Mouse (Mus musculus): Measurements from ENCODE around the gene Tex44. TPM values are rescaled to one million over a fixed set of nuclear protein-coding genes. Genes with fewer than 3 reads are reported as not detected.
A peak's percentile ranks its signal among the peaks of the same experiment; 100 is the strongest.

The Tex44 gene
- polyA plus RNA-seq, 1 experiment: not detected

DNA sequence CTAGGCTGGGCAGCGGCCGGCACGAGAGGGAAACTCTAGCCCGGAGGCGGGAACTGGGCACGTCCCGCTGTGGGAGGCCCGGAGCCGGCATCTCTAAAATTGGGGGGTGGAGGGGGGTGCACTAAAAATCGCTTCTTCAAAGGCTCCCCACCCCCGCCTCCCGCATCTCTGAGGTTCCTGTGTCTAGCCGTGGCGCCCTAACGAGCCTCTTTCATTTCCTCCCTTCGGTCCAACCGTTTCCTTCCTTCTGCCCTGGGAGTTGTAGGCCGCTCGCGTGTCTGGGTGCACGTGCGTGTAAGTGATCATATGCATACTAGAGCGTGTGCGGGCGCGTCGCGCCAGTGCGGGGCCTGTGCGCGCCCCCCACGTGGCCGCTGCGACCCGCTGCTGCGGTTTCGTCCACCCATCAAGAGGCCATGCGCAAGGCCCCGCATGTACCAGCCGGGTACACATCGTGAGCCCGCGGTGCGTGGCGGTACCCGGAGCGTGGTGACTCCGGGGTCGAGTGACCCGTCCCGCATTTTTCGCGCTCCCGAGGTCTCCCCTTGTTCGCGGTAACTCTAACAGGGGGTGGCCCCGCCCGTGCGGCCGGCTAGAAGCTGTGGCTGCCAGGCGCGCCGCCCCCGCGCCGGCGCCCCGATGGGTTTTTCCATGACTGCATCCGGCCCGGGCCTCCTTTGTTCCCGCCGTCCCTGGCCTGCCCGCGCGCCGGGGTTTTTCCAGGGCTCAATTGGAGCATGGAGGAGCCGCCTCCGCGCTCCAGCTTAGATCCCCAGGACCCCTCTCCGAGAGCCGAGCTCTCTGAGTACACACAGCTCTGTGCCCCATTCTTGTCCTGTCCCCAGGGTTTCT is 16.1 kb downstream of the Tex44 start:
- H3K27me3 ChIP-seq (ENCODE audit: control insufficient read depth, insufficient read depth, low read length): no peaks in the 10 kb centered on the region
- TF ChIP-seq POLR2A (IDR thresholded peaks at IDR 0.05; ENCODE audit: low read depth, low read length) (no peak; the same call in 1 of the 2 replicates), CTCF (IDR thresholded peaks at IDR 0.05; ENCODE audit: extremely low read depth, insufficient read depth, insufficient read length, insufficient replicate concordance) (no peak)
- WGBS: under 1% methylated on average over 68 of the region's 81 CpGs
- H3K4me1 ChIP-seq (ENCODE audit: control insufficient read depth, insufficient read depth, insufficient read length): peaks cover 7% of the 10 kb centered on the region; the same call in 1 of the 2 replicates
- peak overlapping the region; percentile 65 for H3K4me3 ChIP-seq (ENCODE audit: extremely low read depth, insufficient read depth, insufficient read length)
- peak; percentile 75 to 82 for DNase-seq (ENCODE audit: low read depth in 1 of 2, low spot score in 2 of 2)
- peak overlapping the region; percentile 97 for H3K27ac ChIP-seq (ENCODE audit: insufficient read depth, low read length)
- H3K36me3 ChIP-seq (ENCODE audit: control insufficient read depth, insufficient read depth, low read length): no peaks in the 10 kb centered on the region

GRCm38 (mm10) chr1:86442832-86443231 is 16.7 kb downstream of the Tex44 start:
- TF ChIP-seq CTCF (IDR thresholded peaks at IDR 0.05; ENCODE audit: extremely low read depth, insufficient read depth, insufficient read length, insufficient replicate concordance): no peak
- TF ChIP-seq POLR2A (IDR thresholded peaks at IDR 0.05; ENCODE audit: low read depth, low read length): no peak
- H3K4me3 ChIP-seq (ENCODE audit: extremely low read depth, insufficient read depth, insufficient read length): peak overlapping the region; percentile 65
- no peaks in the 10 kb centered on the region for H3K36me3 ChIP-seq (ENCODE audit: control insufficient read depth, insufficient read depth, low read length)
- 4% methylated on average over 24 of the region's 24 CpGs for WGBS
- peak overlapping the region; percentile 97 for H3K27ac ChIP-seq (ENCODE audit: insufficient read depth, low read length)
- peaks cover 7% of the 10 kb centered on the region; the same call in 1 of the 2 replicates for H3K4me1 ChIP-seq (ENCODE audit: control insufficient read depth, insufficient read depth, insufficient read length)
- peak in 1 of 2 experiments; percentile 49 for DNase-seq (ENCODE audit: low read depth in 1 of 2, low spot score in 2 of 2)
- no peaks in the 10 kb centered on the region for H3K27me3 ChIP-seq (ENCODE audit: control insufficient read depth, insufficient read depth, low read length)

DNA sequence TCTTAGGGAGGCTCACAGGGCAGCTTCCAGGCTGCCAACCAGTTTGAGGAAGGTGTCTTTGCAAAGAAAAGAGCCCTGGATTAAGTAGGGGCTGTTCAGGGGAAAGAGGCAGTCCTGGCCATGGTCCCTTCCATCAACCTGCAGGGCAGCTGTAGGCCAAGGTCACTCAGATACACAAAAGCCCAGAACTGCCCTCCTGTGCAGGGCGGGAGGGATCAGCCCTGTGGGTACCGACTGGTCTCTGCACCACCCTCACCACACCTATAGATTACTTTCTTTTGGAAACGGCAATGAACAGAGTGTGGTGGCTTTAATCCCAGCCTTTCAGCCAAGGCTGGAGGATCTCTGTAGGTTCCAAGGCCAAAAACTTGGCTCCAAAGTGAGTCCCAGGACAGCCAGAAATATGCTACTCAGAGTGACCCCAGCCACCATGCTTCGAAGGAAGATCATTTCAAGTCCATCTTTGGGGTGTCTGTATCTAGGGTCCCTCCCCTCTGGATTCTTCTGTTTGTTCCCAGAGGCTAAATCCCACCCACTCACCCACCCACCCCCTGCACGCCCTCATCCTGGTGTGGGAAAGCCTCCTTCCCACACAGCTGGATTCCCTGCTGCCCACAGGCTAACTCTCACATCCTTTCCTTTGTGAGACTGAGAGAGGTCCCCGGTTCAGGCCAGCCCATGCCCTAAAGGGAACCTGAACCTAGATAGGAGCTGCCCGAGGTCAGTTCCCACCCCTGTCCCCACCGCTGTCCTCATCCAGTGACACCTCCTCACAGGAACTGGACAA is 17.4 kb downstream of the Tex44 start:
- Histone ChIP-seq H3K27ac (ENCODE audit: insufficient read depth, low read length) (peak overlapping the region; percentile 50; the same call in 1 of the 2 replicates), H3K27me3 (ENCODE audit: control insufficient read depth, insufficient read depth, low read length) (no peaks in the 10 kb centered on the region), H3K36me3 (ENCODE audit: control insufficient read depth, insufficient read depth, low read length) (no peaks in the 10 kb centered on the region), H3K4me1 (ENCODE audit: control insufficient read depth, insufficient read depth, insufficient read length) (peaks cover 7% of the 10 kb centered on the region; the same call in 1 of the 2 replicates), H3K4me3 (ENCODE audit: extremely low read depth, insufficient read depth, insufficient read length) (no peak overlapping the region)
- TF ChIP-seq CTCF (IDR thresholded peaks at IDR 0.05; ENCODE audit: extremely low read depth, insufficient read depth, insufficient read length, insufficient replicate concordance) (no peak), POLR2A (IDR thresholded peaks at IDR 0.05; ENCODE audit: low read depth, low read length) (no peak)
- 49% methylated on average over 8 of the region's 8 CpGs for WGBS
- DNase-seq (ENCODE audit: low read depth in 1 of 2, low spot score in 2 of 2): no peak

DNA sequence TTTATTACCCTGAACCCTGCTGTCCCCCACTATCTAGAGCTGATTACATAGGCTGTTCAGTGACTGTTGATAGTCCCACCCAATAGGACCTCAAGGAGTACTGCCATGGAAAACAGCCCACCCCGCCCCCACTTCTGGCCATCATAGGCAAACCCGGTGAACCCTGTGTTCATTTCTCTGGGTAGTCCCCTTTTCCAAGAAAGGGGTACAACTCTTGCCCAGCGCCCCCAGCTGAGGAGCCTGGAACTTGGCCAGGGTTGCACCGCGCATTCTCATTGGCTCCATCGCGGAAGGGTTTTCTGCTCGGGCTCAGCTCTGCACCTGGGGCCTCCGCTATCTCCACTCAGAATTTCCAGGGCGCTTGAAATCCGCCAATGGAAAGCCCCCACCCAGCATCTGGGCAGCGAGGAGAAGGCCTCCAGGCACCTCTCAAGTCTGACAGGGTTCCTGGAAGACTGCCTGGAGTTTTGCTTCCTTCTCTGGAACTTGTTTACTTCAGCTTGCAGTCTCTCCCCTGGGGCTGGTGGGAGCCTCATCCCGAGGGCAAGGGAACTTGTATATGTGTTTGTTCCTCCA is 21.6 kb downstream of the Tex44 start:
- Histone ChIP-seq H3K27me3 (ENCODE audit: control insufficient read depth, insufficient read depth, low read length) (no peaks in the 10 kb centered on the region), H3K27ac (ENCODE audit: insufficient read depth, low read length) (no peak overlapping the region), H3K4me3 (ENCODE audit: extremely low read depth, insufficient read depth, insufficient read length) (no peak overlapping the region), H3K4me1 (ENCODE audit: control insufficient read depth, insufficient read depth, insufficient read length) (peaks cover 7% of the 10 kb centered on the region; the same call in 1 of the 2 replicates), H3K36me3 (ENCODE audit: control insufficient read depth, insufficient read depth, low read length) (no peaks in the 10 kb centered on the region)
- TF ChIP-seq POLR2A (IDR thresholded peaks at IDR 0.05; ENCODE audit: low read depth, low read length): no peak
- no peak for DNase-seq (ENCODE audit: low read depth in 1 of 2, low spot score in 2 of 2)
- WGBS: 77% methylated on average over 13 of the region's 13 CpGs

DNA sequence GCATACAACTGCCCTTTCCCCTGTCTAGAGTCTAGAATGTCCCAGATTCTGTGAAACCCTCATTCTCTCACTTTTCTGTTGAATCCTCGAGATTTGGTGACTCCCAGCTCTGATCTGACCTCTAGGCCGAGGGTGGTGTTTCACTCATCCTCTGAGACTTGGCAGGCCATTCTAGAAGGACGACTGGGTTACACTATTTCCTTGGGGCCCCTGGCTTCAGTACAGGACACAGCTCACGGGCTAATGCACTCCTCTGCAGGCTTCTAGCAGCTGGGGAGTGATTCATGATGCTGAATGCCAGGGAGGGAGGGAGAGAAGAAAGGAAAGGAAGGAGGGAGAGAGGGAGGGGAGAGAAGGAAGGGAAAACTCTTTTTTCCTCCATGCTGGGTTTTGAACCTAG is 22.1 kb downstream of the Tex44 start:
- Histone ChIP-seq H3K4me3 (ENCODE audit: extremely low read depth, insufficient read depth, insufficient read length) (no peak overlapping the region), H3K36me3 (ENCODE audit: control insufficient read depth, insufficient read depth, low read length) (no peaks in the 10 kb centered on the region), H3K27me3 (ENCODE audit: control insufficient read depth, insufficient read depth, low read length) (no peaks in the 10 kb centered on the region), H3K27ac (ENCODE audit: insufficient read depth, low read length) (no peak overlapping the region; the same call in 1 of the 2 replicates), H3K4me1 (ENCODE audit: control insufficient read depth, insufficient read depth, insufficient read length) (peaks cover 8% of the 10 kb centered on the region; the same call in 1 of the 2 replicates)
- 50% methylated on average over 4 of the region's 4 CpGs for WGBS
- TF ChIP-seq CTCF (IDR thresholded peaks at IDR 0.05; ENCODE audit: extremely low read depth, insufficient read depth, insufficient read length, insufficient replicate concordance): no peak
- TF ChIP-seq POLR2A (IDR thresholded peaks at IDR 0.05; ENCODE audit: low read depth, low read length): no peak
- DNase-seq (ENCODE audit: low read depth in 1 of 2, low spot score in 2 of 2): no peak

DNA sequence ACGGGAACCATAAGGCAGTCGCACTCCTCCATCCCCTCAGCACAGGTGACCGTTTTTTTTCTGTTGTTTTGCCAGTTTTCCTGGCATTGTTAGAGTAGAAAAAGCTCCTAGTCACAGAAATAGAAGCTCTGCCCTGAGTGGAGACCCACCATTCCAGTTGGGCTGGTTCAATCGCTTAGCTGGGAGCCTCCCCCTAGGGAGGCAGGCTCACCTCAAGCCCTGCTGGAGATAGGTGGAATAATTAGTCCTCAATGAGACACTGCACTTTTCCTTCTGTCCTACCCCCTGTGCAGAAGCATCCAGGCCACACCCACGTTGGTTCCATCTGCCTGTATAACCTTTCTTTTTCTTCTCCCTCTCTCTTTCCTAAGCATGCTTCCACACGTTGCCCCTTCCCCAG is 23.8 kb downstream of the Tex44 start:
- no peak for TF ChIP-seq CTCF (IDR thresholded peaks at IDR 0.05; ENCODE audit: extremely low read depth, insufficient read depth, insufficient read length, insufficient replicate concordance)
- TF ChIP-seq POLR2A (IDR thresholded peaks at IDR 0.05; ENCODE audit: low read depth, low read length): no peak
- no peaks in the 10 kb centered on the region for H3K36me3 ChIP-seq (ENCODE audit: control insufficient read depth, insufficient read depth, low read length)
- H3K4me3 ChIP-seq (ENCODE audit: extremely low read depth, insufficient read depth, insufficient read length): no peak overlapping the region
- no peak overlapping the region for H3K27ac ChIP-seq (ENCODE audit: insufficient read depth, low read length)
- no peak for DNase-seq (ENCODE audit: low read depth in 1 of 2, low spot score in 2 of 2)
- 77% methylated on average over 6 of the region's 6 CpGs for WGBS
- peaks cover 4% of the 10 kb centered on the region; the same call in 1 of the 2 replicates for H3K4me1 ChIP-seq (ENCODE audit: control insufficient read depth, insufficient read depth, insufficient read length)
- H3K27me3 ChIP-seq (ENCODE audit: control insufficient read depth, insufficient read depth, low read length): no peaks in the 10 kb centered on the region
